Mouse (Mus musculus) activated CD4-positive, CD25-positive, alpha-beta regulatory T cell, adult 4 months (primary cell): ENCODE results near the gene Serpina5. TPM values are rescaled to one million over a fixed set of nuclear protein-coding genes. Genes with fewer than 3 reads are reported as not detected.
"Not testable (repeated sequence)": the region's sequence is repeated elsewhere in the genome, so short reads cannot be mapped to it uniquely, and the experiment has no call there.

ENCODE experiments used
- ATAC-seq: one replicate; pipeline ENCODE4 v1.8.0; 2017
- polyA plus RNA-seq, 2 experiments: library from polyadenylated mRNA; unstranded; fragments of 100-300 nt; shearing (Covaris generic); gene quantifications; one replicate each; pipeline ENCODE4 v1.2.1; 2017

The Serpina5 gene
- polyA plus RNA-seq = not detected

DNA sequence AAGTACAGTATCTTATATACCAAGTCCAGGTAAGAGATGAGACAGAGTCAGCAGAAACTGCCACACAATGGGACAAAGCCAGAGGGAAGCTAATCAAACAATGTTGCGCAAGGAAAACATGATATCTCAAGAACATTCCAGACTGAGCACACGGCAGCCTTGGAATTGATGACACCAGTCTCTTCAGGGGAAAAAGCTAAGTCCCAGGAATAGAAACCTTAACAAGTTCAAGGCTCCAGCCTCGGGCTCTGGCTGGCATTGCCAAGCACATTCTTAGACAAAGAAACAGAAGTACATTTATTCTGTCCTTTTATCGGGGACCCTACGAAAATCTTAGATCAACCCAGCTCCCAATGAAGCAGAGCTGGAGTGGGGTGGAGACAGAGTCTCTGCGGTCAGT lies at the start of gene Serpina5:
Serpina5 (plus strand) TSS at position 346 of the 400 bp plus-strand sequence.
- no peak for ATAC-seq

DNA sequence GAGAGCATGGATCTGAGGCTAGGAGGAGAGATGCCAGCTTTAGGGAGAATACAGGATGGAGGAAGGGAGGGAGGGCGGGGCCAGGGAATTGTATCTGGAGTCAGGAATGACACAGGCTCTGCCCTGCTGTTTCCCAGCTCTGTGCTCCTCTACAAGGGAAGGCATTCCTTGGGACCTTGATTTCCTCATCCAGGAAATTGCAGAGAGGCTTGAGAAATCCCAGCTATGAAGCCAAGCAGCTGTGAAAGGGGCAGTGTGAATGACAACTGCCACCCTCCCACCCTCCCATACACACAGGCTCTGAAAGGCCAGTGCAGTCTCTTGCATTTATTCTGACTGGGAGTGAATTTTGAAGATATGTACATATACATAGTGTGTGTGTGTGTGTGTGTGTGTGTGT lies 46.9 kb upstream of the Serpina5 start:
- no peak for ATAC-seq

DNA sequence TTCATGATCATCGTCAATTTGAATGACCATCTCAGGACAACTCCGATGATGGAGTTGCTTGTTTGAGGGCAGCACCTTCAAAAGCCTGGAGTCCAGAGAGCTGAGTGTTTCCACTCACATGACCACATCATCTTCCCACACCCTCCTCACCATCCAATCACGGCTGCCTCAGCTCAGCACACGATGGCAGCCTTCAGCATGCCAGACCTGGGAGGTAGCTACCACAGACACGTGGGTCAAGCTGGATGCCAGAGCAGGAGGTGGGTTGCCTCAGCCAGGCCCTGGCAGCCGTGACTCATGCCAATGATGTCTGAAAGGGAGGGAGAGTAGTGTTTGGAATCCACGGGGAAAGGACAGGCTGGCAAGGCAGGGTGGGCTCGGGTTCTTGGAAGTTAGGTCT lies 45.2 kb upstream of the Serpina5 start:
- ATAC-seq = no peak

DNA sequence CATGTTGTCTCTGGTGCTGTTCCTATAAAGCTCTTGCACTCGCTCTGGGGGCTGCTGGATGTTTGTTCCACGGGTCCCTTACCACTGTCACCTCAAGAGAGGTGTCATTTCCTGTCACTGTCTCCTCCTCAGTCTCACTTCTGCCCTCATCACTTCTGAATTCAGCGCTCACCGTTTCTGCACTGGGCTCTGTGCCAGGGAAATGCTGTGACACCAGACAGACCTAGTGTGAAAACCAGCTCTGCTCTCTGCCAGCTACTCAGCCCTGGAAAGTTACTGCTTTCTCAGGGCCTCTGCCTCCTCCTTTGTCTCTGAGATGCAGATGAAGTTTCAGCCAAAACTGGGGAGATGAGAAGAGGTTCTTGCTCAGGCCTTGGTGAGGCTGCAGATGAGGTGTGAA lies 43.9 kb upstream of the Serpina5 start:
- peak; percentile 74 for ATAC-seq

DNA sequence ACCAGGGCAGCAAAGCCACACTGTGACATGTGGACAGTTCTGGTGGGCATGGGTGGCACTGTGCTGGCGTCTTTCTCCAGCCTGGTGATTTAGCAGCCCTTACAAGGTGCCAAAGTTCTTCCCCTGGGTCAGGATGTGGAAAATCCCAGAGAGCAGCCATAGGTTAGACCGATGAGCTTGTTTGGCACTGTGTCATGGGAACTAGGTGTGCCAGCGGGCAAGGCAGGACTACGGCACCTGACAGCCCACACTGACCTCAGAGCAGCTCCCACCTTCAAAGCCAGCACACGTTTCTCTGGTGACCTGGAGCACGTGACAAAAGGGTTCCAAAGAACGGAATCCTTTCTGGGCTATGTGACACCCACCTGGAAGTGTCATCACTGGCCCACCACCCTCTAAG lies 43.4 kb upstream of the Serpina5 start:
- ATAC-seq = no peak

DNA sequence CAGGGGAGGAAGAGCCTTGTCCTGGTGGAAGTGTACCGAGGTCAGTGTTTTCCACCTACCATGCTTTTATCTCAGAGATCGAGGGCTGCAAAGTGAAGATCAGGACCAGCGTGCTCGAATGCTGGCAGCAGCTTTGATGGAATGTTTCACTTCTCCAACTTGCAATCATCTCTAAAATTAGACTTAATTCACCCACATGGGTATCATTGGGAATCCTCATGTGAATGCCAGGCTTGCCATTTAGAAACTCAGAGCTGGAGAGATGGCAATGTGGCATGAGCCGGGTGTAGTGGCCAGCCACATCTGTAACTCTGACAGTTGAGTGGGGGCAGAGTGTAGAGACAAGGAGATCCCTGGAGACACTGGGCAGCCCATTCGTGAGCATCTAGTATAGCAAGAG lies 40.8 kb upstream of the Serpina5 start:
- no peak for ATAC-seq

DNA sequence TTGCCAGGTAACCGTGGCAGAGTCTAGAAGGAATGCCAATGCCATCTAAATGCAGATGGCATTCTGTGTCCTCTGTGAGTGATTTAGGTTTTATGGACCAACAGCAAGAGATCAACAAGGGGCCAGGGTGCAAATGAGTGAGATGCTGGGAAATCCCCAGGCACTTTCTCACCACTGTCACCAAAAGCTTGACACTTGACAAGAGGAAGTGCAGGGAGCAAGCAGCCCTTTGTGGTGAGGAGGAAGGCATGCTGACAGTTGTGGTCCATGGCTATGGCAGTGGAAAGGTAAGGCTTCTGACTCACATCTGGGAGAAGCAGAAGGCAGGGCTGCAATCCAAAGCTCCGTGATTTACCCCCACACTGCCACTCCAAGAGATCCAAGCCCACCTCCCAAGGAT lies 39.1 kb upstream of the Serpina5 start:
- peak; percentile 81 for ATAC-seq

DNA sequence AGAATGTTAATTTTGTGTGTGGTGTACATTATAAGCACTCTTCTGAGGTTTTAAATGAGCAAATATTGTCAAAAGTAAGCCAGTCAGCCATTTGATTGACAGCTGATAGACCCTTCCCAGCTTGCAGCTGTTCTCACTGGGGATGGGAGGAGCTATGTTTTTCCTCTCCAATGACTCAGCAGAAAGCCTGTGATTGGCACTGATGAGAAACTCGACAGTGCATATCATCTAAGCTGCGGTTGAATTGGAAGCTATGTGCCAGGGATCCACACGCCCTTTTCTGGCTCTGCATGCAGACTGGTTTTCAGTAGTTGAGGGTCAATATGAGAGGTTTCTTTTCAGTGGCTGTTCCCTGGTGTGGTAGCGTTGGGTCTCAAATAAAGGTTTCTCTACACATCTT lies 36.4 kb upstream of the Serpina5 start:
- no peak for ATAC-seq

DNA sequence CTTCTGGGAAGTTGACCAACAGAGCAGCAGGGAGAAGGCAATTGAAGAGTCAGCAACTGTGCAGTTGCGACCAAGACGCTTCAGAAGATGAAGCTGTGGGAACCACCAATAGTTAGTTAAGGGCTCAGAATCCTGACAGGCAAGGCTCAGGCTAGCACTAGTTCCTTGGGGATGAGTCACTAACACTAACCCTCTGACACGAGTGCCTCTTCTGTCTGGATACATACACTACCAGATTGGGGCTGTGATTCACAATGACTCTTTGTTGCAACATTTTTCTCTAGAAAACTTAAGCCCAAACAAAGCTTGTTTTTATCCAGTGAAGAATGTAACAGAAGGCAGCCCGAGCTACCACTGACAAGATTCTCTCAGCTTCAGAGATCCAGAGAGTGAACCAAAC lies 35.9 kb upstream of the Serpina5 start:
- no peak for ATAC-seq

DNA sequence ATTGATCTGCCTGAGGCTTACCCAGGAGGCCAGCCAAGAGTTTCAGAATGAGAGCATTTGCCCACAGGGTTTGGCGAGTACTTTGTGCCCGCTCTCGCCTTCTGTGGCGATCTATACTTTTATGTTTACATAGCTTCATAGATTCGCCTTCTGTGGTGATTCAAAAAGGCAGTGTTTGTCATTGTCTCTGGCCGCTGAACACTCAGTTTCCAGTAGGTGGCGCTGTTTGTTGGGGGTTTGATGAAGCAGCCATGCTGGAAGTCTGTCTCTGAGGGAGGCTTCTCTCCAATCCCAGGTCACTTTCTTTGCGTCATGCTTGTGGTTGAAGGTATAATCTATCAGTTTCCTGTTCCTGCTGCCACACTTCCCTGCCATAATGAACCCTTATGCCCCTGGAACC lies 34.7 kb upstream of the Serpina5 start:
- ATAC-seq = peak; percentile 20

DNA sequence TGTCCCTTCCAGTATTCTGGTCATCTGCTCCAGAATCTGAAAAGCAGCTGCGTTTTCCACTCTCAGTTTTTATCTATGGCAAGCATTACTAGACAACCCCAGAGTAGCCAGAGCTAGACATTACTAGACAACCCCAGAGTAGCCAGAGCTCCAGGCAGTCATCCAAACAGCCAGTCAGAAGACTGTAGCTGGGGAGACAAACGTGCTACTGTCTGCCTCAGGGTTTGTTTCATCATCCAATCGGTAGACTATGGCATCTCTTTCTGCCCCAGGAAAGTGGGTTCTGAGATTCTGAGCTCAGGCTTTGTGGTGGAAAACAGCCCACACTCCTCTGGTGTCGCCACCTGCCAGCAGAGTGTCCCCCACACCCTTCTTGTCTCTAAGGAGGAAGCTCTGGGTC lies 33.4 kb upstream of the Serpina5 start:
- ATAC-seq = peak; percentile 78

DNA sequence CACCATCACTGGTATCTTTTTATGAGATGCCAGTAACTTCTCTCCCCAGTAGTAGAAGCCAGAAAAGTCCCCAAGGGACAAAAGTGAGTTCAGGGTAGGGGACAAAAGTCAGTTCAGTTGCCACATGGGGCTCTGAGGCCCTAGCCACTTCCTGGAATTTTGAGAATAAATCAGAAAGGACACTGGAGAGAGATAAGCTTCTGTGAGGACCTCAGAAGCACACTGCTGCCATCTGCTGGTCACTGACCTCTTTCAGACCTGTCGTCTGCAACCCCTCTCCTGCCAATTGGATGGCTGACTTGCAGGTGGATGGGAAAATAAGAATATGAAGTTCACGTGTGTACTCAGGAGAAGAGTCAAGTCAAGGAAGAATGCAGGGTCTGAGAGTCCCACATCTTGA lies 31.3 kb upstream of the Serpina5 start:
- ATAC-seq = peak; percentile 29

DNA sequence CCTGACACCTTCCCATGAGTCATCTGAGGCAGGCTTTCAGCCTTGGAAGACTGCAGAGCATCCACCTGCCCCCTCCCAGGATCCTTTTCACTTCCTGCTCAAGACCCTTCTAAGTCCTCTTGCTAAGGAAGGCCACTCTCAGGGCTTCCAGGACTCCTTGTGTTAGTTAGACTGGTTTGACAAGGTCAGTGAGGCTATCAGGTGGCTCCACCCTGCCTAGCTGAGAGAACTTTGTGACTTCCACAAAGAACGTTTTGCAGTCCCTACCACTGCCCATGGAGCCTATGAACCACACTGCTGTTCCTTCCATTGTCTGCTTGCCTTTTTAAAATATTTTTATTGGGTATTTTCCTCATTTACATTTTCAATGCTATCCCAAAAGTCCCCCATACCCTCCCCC lies 29.2 kb upstream of the Serpina5 start:
- no peak for ATAC-seq

DNA sequence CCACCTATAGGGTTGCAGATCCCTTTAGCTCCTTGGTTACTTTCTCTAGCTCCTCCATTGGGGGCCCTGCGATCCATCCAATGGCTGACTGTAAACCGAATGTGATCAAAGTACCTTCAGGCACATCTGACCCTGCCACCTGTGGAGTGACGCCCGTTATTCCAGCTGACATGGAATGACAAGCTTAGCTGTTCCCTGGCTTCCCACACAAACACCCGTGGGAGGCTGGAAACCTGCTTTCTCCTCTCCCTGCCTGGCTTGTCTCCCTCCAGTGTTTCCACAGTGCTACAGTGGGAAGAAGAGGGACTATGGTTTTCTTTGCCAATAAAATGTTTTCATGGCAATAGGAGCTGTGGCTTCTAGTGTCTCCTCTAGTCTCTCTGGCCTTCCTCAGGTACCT lies 28.6 kb upstream of the Serpina5 start:
- no peak for ATAC-seq

DNA sequence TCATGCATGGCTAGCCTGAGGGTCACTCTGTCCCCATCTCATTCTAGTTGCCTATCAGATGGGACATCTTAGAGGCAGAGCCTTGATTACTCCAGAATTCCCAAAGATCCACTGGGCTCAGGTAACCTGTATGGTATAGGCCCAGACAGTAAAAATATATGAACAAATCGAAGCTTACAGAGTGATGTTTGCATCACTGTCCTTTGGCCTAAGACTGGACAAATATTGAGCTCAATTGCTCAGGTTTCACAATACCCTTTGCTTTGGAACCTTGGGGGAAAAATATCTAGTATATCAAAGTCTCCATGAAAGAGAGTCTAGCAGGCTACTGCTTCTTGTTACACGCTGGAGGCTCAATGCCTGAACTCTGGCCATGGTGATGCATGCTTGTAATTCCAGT lies 10.8 kb upstream of the Serpina5 start:
- no peak for ATAC-seq

DNA sequence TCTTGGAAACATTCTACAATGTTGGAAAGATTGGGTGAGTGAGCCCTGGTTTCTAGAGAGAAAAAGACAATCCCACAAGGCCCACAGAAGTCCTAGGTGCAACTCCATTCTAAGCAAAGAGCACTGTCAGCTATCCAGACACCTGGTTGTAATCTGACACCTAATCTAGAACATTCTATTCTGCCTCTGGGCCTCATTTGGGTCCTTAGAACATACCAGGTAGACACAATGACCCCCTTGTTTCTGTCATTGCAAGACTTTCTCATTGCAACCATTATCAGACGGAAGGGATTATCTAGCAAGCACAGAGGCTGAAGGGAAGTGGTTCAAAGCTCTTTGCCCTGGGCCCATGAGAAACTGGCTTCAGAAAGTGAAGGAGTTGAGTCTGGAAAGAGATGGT lies 9.6 kb upstream of the Serpina5 start:
- ATAC-seq = no peak

DNA sequence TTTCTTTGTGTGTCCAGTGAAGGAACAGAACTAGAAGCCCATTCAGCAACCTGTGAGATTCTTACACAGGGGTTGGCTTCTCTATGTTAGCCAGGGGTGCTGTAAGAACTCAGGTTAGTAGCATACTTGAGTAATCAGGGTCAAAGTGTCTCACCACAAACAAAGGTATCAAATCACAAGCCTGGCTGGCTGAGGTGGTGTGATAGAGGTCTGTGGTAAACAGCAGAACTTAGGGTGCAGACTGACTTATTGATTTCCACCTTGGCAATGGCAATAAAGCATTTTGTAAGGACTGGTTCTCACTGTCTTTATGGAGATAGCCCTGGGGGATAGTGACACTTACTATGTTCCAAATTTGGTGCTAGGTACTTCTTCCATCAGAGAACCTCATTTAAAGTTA lies 4.9 kb downstream of the Serpina5 start:
- no peak for ATAC-seq

DNA sequence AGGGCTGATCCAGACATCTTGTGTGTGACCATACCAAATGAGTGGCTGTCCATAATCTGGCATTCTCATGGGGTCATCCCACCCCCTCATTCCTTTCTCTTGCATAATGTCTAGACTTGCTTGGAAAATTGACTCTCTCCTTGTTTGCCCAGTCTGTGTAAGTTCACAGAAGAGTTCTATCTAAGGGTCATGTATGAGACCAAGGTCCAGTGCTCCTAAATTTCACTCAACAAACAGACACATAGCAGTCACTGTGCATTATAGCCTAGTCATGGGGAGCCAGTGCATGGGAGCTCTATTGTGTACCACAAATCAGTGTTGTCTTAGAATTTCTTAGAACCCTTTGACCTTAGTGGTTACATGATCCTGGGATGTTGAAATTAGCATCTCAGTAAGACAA lies 6.0 kb downstream of the Serpina5 start:
- no peak for ATAC-seq

DNA sequence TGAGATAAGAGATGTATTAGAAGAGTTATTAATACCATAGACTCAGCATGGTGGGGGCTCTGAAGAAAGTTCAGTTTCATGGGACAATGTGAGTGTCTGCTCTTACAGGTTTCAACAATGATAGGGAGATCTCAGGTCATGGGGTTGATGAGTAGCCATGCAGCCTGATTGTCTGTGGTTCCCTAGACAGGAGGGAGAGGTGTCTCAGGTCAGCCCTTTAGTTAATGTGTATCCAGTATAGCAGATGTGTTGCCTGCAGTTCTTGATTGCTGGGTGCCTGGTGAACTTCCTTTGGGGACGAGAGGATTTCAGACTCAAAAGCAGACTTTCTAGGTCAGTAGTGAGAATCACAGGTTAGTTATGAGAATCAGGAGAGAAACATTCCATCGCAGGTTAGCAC lies 7.6 kb downstream of the Serpina5 start:
- no peak for ATAC-seq

DNA sequence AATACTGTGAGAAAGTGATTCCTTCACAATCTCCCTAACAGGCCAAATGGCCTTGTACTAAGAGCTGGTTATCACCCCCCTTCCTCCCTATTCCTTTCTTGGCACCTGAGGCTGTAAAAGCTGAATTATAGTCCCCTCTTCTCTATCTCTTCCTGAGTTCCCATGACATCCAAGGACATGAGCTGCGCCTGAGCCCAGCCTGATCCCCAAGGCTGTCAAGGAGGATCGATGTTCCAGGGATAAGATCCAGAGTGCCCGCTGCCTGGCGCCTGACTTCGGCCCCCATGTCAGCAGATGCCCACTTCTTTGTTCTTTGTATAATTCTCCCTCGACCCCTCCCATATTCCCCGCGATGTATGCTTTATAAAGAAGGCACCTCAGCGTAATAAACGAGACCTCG lies 11.4 kb downstream of the Serpina5 start, which contains the start of gene Serpina3a:
Serpina3a (plus strand) TSS at position 392 of the 400 bp plus-strand sequence.
- not testable (repeated sequence) for ATAC-seq

DNA sequence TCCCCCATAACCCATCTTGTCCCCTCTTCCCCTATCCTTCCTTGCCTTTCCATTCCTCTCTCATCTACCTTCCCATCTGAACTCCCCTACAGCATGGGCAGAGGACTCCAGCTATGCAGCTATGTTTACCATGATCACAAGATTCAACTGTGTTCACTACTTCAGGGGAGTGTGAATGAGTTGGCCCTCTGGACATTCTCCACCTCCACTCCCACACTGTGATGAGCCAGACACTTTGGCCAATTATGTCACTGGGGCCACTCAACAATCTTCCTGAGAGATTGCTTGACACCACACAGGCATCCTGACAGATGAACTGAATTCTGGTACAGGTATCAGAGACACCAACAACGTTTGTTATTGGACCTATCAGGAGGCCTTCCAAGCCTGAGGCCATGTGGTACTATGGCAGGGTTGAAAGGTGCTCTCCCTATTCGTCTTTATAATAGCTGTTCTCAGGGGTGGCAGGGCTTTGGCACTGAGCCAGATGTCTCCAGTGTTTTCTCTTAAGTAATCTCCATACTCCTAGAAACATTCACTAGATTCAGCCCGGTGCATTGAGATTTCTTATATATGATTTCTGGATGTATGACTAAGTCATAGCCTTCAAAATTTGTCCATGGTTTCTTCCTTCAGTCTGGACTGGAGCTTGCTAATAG lies 14.1 kb downstream of the Serpina5 start:
- ATAC-seq = no peak

DNA sequence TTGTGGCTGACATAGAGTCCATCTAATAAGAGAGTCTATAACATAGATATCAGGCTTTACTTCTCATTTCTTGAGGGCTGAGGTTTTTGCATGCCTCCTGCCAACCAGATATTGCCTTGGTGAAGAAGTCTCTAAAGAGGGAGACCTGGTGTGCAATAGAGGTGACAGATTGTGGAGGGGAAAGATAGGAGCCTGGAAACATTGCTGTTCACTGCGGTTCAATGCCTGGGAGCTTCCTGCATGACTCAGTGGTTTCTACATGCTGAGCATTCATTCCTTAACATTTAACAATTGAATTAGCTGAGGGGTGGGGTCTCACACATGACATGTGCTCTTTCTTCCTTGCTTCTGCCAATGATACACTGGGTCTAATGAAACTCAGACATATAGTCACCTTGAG lies 22.2 kb downstream of the Serpina5 start:
- no peak for ATAC-seq

DNA sequence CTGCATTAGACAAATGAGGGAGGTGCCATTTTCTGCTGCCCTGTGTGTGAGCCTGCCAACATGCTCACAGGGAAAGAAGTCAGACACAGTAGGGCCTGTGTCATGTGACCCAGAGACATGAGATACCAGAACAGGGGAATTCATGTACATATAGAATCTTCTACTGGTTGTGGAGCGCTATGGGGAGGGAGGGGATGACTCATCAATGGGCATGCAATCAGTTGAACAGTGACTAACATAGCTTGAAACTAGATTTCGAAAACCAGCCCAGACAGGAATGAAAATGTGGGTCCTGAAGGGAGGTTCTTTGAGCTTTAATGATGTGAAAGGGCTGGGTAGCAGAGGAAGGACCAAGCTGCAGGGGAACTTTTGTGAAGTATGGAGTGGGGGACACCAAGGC lies 23.1 kb downstream of the Serpina5 start:
- no peak for ATAC-seq

DNA sequence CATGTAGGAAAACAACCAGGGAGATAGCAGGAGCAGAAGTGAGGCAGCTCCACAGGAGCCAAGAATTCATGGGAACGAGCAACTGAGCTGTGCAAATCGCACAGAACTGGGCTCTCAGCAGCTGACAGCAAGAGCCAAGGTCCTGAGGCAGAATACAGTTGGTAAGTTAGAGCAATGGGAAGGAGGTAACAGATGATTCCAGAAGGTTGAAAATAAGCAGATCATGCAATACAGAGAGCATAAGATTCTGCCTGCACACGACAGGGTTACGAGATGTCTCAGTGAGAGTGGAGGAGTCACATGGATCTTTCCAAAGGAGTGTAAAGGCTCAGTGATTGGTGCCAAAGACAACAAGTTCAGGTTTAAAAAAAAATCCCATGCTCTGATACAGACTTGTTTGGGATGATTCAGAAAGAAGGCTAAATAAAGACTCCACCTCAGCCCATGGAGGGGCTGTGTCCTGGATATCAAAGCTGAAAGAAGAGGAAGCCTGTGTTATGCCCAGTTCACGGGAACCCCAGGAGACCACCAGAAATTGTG lies 24.2 kb downstream of the Serpina5 start:
- ATAC-seq = no peak

DNA sequence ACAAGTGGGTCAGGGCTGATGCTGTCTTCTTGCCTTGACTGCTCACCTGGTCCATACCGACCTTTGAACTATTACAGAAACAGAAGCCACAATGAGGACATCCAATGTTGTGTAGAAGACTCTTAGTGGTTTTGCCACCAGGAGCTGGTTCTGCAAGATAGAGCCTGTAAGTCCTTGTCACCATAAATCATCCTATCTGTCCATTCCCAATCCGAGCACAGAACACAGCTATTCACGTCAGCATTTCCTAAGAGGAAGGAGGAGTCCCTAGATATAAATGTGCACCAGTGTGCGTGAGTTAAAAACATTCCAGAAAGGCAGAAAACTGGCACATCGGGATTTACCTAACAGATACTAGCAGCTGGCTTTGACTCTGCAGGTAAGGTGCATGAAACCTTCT lies 26.8 kb downstream of the Serpina5 start, which contains the start of gene Serpina3b:
Serpina3b (plus strand) TSS at position 301 of the 400 bp plus-strand sequence.
- ATAC-seq = no peak
